Comparison of ENCODE assay signal across 7 mouse cellular contexts in the genomic region with DNA sequence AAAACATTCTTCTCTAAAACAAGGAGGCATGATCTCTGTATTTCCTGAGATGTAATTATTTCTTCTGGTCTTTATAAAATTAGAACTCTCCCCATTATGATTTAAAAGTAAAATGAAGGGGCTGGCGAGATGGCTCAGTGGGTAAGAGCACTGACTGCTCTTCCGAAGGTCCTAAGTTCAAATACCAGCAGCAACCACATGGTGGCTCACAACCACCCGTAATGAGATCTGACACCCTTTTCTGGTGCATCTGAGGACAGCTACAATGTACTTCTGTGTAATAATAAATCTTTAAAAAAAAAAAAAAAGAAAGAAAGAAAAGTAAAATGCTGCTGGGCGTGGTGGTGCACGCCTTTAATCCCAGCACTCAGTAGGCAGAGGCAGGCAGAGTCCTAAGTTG. TPM values are rescaled to one million over a fixed set of nuclear protein-coding genes. Genes with fewer than 3 reads are reported as not detected.
DNase-seq lines count a peak whose midpoint lies in the region; ATAC-seq and TF ChIP-seq lines count a peak whose summit lies in the region.
"Not testable (repeated sequence)": the region's sequence is repeated elsewhere in the genome, so short reads cannot be mapped to it uniquely, and the experiment has no call there.

No protein-coding gene starts in this region.

- TF ChIP-seq RAD21 in MEL (IDR thresholded peaks at IDR 0.05; ENCODE audit: low read depth, low read length) = peak; percentile 46

- not testable (repeated sequence) for H3K9me3 ChIP-seq in MEL (replicated peaks; ENCODE audit: insufficient read depth, low read length); hindbrain, embryonic 11.5 days (ENCODE audit: control insufficient read depth, low read length)

- not testable (repeated sequence) for H3K79me2 ChIP-seq in MEL (ENCODE audit: control insufficient read depth, insufficient read depth, low read length, poor library complexity)

- TF ChIP-seq POLR2A in MEL (IDR thresholded peaks at IDR 0.05; ENCODE audit: control insufficient read depth in 1 of 2, insufficient read depth in 1 of 2, low read depth in 1 of 2, low read length in 2 of 2, poor library complexity in 1 of 2); bone marrow, adult 2 months (IDR thresholded peaks at IDR 0.05; ENCODE audit: borderline replicate concordance, control insufficient read depth, low read depth, low read length); thymus, adult 2 months (IDR thresholded peaks at IDR 0.05; ENCODE audit: control insufficient read depth, extremely low read depth, insufficient read depth, low read length, poor library complexity): not testable (repeated sequence)

- TF ChIP-seq EP300 in MEL (IDR thresholded peaks at IDR 0.05; ENCODE audit: low read depth in 1 of 2, low read length in 2 of 2) = not testable (repeated sequence)

- peak; percentile 25 to 50 (median 28); a peak in 4 of 6 replicates for TF ChIP-seq CTCF in MEL (IDR thresholded peaks at IDR 0.05 in 2 of 3, conservative IDR thresholded peaks at IDR 0.05 in 1 of 3; ENCODE audit: control insufficient read depth in 1 of 3, insufficient read depth in 1 of 3, low read depth in 2 of 3, low read length in 3 of 3, poor library complexity in 1 of 3, severe bottlenecking in 1 of 3)
- TF ChIP-seq CTCF in bone marrow, adult 2 months (IDR thresholded peaks at IDR 0.05; ENCODE audit: control insufficient read depth, insufficient read depth, low read length) = 0 out of 2 replicates have a peak, but pooled peaks have one; percentile 14
- not testable (repeated sequence) for TF ChIP-seq CTCF in thymus, adult 2 months (IDR thresholded peaks at IDR 0.05; ENCODE audit: borderline replicate concordance, control insufficient read depth, extremely low read depth, insufficient read depth, low read length, poor library complexity)

- not testable (repeated sequence) for H3K27ac ChIP-seq in MEL (ENCODE audit: control insufficient read depth, low read depth, low read length); bone marrow, adult 2 months (ENCODE audit: control insufficient read depth, insufficient read depth, low read depth, low read length, poor library complexity); hindbrain, embryonic 11.5 days (ENCODE audit: low read depth, low read length); thymus, adult 2 months (ENCODE audit: control insufficient read depth, insufficient read depth, low read length)

- H3K9ac ChIP-seq in MEL (ENCODE audit: control insufficient read depth, low read depth, low read length, poor library complexity, severe bottlenecking); hindbrain, embryonic 11.5 days (ENCODE audit: low read depth, low read length): not testable (repeated sequence)

- not testable (repeated sequence) for H3K4me1 ChIP-seq in MEL (ENCODE audit: control insufficient read depth in 1 of 2, insufficient read depth in 2 of 2, low read length in 2 of 2); bone marrow, adult 2 months (ENCODE audit: control insufficient read depth, insufficient read depth, low read length); hindbrain, embryonic 11.5 days (replicated peaks; ENCODE audit: control insufficient read depth, insufficient read depth, low read length); thymus, adult 2 months (replicated peaks; ENCODE audit: control insufficient read depth, insufficient read depth, low read length)

- H3K36me3 ChIP-seq in MEL (ENCODE audit: control insufficient read depth in 1 of 2, insufficient read depth in 2 of 2, low read length in 2 of 2) = peaks cover 0 to 31% of the 10 kb centered on the region in 2 experiments; a peak in 2 of 4 replicates
- H3K36me3 ChIP-seq in hindbrain, embryonic 11.5 days (ENCODE audit: control insufficient read depth, insufficient read depth, low read length) = not testable (repeated sequence)
- peaks cover 16% of the 10 kb centered on the region for H3K36me3 ChIP-seq in thymus, adult 2 months (ENCODE audit: control insufficient read depth, insufficient read depth, low read length)

- H3K4me3 ChIP-seq in MEL (ENCODE audit: control insufficient read depth in 1 of 2, insufficient read depth in 1 of 2, low read depth in 2 of 2, low read length in 2 of 2); bone marrow, adult 2 months (replicated peaks; ENCODE audit: control insufficient read depth, low read depth, low read length); hindbrain, embryonic 11.5 days (ENCODE audit: low read depth, low read length); thymus, adult 2 months (ENCODE audit: control insufficient read depth, insufficient read depth, low read length): not testable (repeated sequence)

- 73% methylated on average over 5 of the region's 5 CpGs for WGBS in bone marrow, adult 2 months
- WGBS in hindbrain, embryonic 11.5 days = 77% methylated on average over 5 of the region's 5 CpGs
- 78% methylated on average over 5 of the region's 5 CpGs for WGBS in thymus, adult 2 months

- not testable (repeated sequence) for ATAC-seq in hindbrain, embryonic 11.5 days (ENCODE audit: low FRiP score)

- peak; percentile 52 for DNase-seq in MEL (ENCODE audit: low read depth, low spot score)
- peak; percentile 54 to 72 for DNase-seq in cerebellum, postnatal 25 days
- DNase-seq in hindbrain, embryonic 11.5 days (ENCODE audit: low spot score) = peak; percentile 26
- DNase-seq in kidney, postnatal 4 days = peak; percentile 25 to 40
- DNase-seq in lung, postnatal 10 days = peak; percentile 42
- peak; percentile 33 for DNase-seq in thymus, adult 2 months

- H3K4me2 ChIP-seq in hindbrain, embryonic 11.5 days (replicated peaks; ENCODE audit: low read depth, low read length) = not testable (repeated sequence)

- not testable (repeated sequence) for H3K27me3 ChIP-seq in MEL (ENCODE audit: control insufficient read depth in 1 of 2, insufficient read depth in 2 of 2, low read length in 2 of 2); hindbrain, embryonic 11.5 days (ENCODE audit: control insufficient read depth, insufficient read depth, low read length); thymus, adult 2 months (ENCODE audit: control insufficient read depth, insufficient read depth, low read length)

TF ChIP-seq in MEL, 35 proteins besides CTCF, POLR2A, EP300 and RAD21:
- TF ChIP-seq SIN3A (IDR thresholded peaks at IDR 0.05; ENCODE audit: low read length) (0 out of 2 replicates have a peak, but pooled peaks have one; percentile 16), SMC3 (IDR thresholded peaks at IDR 0.05; ENCODE audit: low read depth, low read length) (peak; percentile 59), ZNF384 (IDR thresholded peaks at IDR 0.05; ENCODE audit: low read depth, low read length) (0 out of 2 replicates have a peak, but pooled peaks have one; percentile 20), ZC3H11A (IDR thresholded peaks at IDR 0.05; ENCODE audit: low read depth, low read length) (peak; percentile 41; the same call in 1 of the 2 replicates)

RNA-seq across cellular contexts. Expression of gene Tmem41b, which starts 9.6 kb away (rescaled TPM):
- 80.6 and 86.9 TPM in 2 replicates for total RNA-seq in MEL (2012; rRNA removed)
- polyA plus RNA-seq in MEL (2012; ENCODE audit: insufficient read depth in 1 of 2, insufficient read length in 2 of 2, low read depth in 1 of 2, low replicate concordance in 2 of 2, missing spikeins in 1 of 2) = 10 to 100 TPM in 1 of 2 experiments, not detected in 1; 45.9 TPM
- 12.1 and 18.8 TPM in 2 replicates for polyA plus RNA-seq in bone marrow, adult 2 months (2011; ENCODE audit: insufficient read depth, insufficient read length, low replicate concordance, missing spikeins)
- 78.4 and 84.8 TPM in 2 replicates for polyA plus RNA-seq in hindbrain, embryonic 11.5 days (2014; fragmentation: Nextera tagmentation; extraction: Ambion mirVana)
- 17.4 and 19.9 TPM in 2 replicates for polyA plus RNA-seq in thymus, adult 2 months (2012; rRNA removed)

RNA-seq across cellular contexts. Expression of gene Dennd5a, which starts 16.9 kb away (rescaled TPM):
- total RNA-seq in MEL (2012; rRNA removed) = 33.1 and 40.5 TPM in 2 replicates
- polyA plus RNA-seq in MEL (2012; ENCODE audit: insufficient read depth in 1 of 2, insufficient read length in 2 of 2, low read depth in 1 of 2, low replicate concordance in 2 of 2, missing spikeins in 1 of 2) = 10 to 100 TPM; 64.4 to 78.8 TPM
- 27.2 and 54.9 TPM in 2 replicates for polyA plus RNA-seq in bone marrow, adult 2 months (2011; ENCODE audit: insufficient read depth, insufficient read length, low replicate concordance, missing spikeins)
- 52.5 and 57.3 TPM in 2 replicates for polyA plus RNA-seq in hindbrain, embryonic 11.5 days (2014; fragmentation: Nextera tagmentation; extraction: Ambion mirVana)
- polyA plus RNA-seq in thymus, adult 2 months (2012; rRNA removed) = 35.0 and 44.0 TPM in 2 replicates

RNA-seq across cellular contexts. Expression of gene Ipo7, which starts 40.9 kb away (rescaled TPM):
- total RNA-seq in MEL (2012; rRNA removed) = 139 and 145 TPM in 2 replicates
- polyA plus RNA-seq in MEL (2012; ENCODE audit: insufficient read depth in 1 of 2, insufficient read length in 2 of 2, low read depth in 1 of 2, low replicate concordance in 2 of 2, missing spikeins in 1 of 2) = 100 to 1,000 TPM; 111 to 172 TPM
- 49.4 and 54.4 TPM in 2 replicates for polyA plus RNA-seq in bone marrow, adult 2 months (2011; ENCODE audit: insufficient read depth, insufficient read length, low replicate concordance, missing spikeins)
- 23.2 and 32.7 TPM in 2 replicates for polyA plus RNA-seq in hindbrain, embryonic 11.5 days (2014; fragmentation: Nextera tagmentation; extraction: Ambion mirVana)
- 25.6 and 38.0 TPM in 2 replicates for polyA plus RNA-seq in thymus, adult 2 months (2012; rRNA removed)
